Mouse (Mus musculus) embryonic facial prominence, embryonic 15.5 days (tissue): ENCODE results near the gene Immp2l. TPM values are rescaled to one million over a fixed set of nuclear protein-coding genes. Genes with fewer than 3 reads are reported as not detected.

Experiments
- ATAC-seq: fragments of 200-750 bp; cut with Nextera tagmentation; 2 replicates; pipeline ENCODE4 v1.8.0; 2017; ENCODE audit warnings: low read depth, moderate TSS enrichment; ENCODE audit not compliant: insufficient number of reproducible peaks, low FRiP score, low TSS enrichment
- H3K27ac ChIP-seq: fragments of 300-500 bp; sonication (generic); replicated peaks from 2 replicates; pipeline ENCODE4 v1.5.1; 2015; ENCODE audit warnings: mild to moderate bottlenecking, inconsistent platforms
- H3K27me3 ChIP-seq: fragments of 300-500 bp; sonication (generic); 2 replicates; pipeline ENCODE4 v1.6.1; 2015; ENCODE audit warnings: inconsistent platforms
- H3K36me3 ChIP-seq: fragments of 300-500 bp; sonication (generic); 2 replicates; pipeline ENCODE4 v1.6.1; 2015; ENCODE audit warnings: mild to moderate bottlenecking, inconsistent platforms
- H3K4me1 ChIP-seq: fragments of 300-500 bp; sonication (generic); 2 replicates; pipeline ENCODE4 v1.6.1; 2015; ENCODE audit warnings: inconsistent platforms
- H3K4me2 ChIP-seq: fragments of 300-500 bp; sonication (generic); replicated peaks from 2 replicates; pipeline ENCODE4 v1.6.1; 2015; ENCODE audit warnings: mild to moderate bottlenecking, inconsistent platforms
- H3K4me3 ChIP-seq: fragments of 300-500 bp; sonication (generic); replicated peaks from 2 replicates; pipeline ENCODE4 v1.5.1; 2015; ENCODE audit warnings: mild to moderate bottlenecking, inconsistent platforms
- H3K9ac ChIP-seq: fragments of 300-500 bp; sonication (generic); 2 replicates; pipeline ENCODE4 v1.6.1; 2015; ENCODE audit warnings: inconsistent platforms
- H3K9me3 ChIP-seq: fragments of 300-500 bp; sonication (generic); replicated peaks from 2 replicates; pipeline ENCODE4 v1.6.1; 2016; ENCODE audit warnings: inconsistent platforms
- WGBS: fragments of 180-500 bp; shearing (Covaris S2); methylation state at CpG from one replicate; pipeline ENCODE4 v1.1.7; 2015; 5-methylcytosine and 5-hydroxymethylcytosine counted together
- polyA plus RNA-seq: library from polyadenylated mRNA; unstranded; fragments of >200 nt; fragmentation: Nextera tagmentation; extraction: Ambion mirVana; gene quantifications from 2 replicates; pipeline ENCODE4 v1.2.1, GENCODE M21; 2015

The Immp2l gene
- polyA plus RNA-seq, 1 experiment from 2014 or later, result 11.2 TPM

DNA sequence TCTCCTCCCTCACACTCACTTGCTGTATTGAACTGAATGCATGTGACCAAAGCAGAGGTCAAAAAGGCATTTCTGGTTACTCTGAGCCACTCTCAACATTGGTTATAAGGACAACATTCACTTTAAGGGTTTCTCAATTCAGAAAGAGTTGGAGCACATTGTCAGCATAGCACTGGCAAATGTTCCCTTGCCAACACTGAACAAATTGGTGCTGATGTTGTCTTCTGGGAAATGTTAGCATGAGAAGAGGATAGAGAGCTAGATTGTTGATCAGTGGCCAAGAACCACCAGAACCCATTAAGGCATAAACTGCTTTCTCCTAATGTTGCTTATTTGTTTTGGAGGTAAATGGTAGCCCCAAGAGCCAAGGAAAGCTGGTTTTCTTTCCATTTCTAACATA, 922.6 kb downstream of the Immp2l start:
- no peaks in the 10 kb centered on the region for H3K27me3 ChIP-seq
- H3K36me3 ChIP-seq, result no peaks in the 10 kb centered on the region
- H3K27ac ChIP-seq, result no peak overlapping the region
- H3K9ac ChIP-seq, result no peak overlapping the region
- H3K9me3 ChIP-seq, result no peaks in the 10 kb centered on the region
- H3K4me1 ChIP-seq, result no peaks in the 10 kb centered on the region
- ATAC-seq, result no peak
- H3K4me3 ChIP-seq, result no peak overlapping the region
- H3K4me2 ChIP-seq, result no peak overlapping the region

DNA sequence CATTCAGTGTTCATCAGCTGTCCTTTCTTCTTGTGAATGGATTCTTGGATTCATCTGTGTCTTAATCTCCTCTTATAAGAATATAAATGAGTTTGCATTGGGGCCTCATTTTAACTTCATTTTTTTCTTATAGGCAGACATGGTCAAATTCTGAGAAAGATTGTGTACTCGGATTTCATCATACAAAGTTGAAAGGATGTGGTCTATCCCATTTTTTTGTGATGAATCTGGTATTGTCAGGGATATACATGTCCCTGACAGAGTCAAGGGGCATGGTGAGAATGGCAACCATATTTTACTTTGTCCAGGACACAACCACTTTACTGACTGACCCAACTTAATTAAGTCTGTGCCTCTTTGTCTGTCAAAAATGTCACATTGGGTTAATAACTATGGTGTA, 925.5 kb downstream of the Immp2l start:
- Histone ChIP-seq H3K4me3 (no peak overlapping the region), H3K27me3 (no peaks in the 10 kb centered on the region), H3K4me1 (no peaks in the 10 kb centered on the region), H3K9ac (no peak overlapping the region), H3K4me2 (no peak overlapping the region), H3K27ac (no peak overlapping the region), H3K36me3 (no peaks in the 10 kb centered on the region), H3K9me3 (no peaks in the 10 kb centered on the region)
- WGBS, result 78% methylated on average over 1 of the region's 1 CpGs
- no peak for ATAC-seq

DNA sequence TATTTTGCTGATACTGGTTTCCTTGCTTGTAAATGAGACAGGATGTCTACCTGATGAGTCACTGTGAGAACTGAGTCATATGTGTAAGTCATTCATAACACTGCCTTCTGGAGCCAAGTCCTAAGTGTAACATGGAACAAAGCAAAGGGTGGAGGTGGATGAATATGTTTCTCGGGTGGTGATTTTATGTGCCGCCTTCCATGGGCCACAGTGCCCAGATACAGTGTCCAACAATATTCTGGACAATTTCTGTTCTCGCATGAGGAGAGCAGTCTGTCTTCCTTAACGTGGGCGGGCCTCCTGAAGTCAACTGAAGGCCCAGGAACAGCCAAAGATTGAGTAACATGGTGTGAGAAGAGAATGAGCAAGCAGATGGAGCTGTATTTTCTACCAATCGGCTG, 926.0 kb downstream of the Immp2l start:
- Histone ChIP-seq H3K4me3 (no peak overlapping the region), H3K4me1 (no peaks in the 10 kb centered on the region), H3K36me3 (no peaks in the 10 kb centered on the region), H3K27ac (no peak overlapping the region), H3K9ac (no peak overlapping the region), H3K27me3 (no peaks in the 10 kb centered on the region), H3K9me3 (no peaks in the 10 kb centered on the region), H3K4me2 (no peak overlapping the region)
- WGBS, result 93% methylated on average over 6 of the region's 6 CpGs
- ATAC-seq, result no peak

DNA sequence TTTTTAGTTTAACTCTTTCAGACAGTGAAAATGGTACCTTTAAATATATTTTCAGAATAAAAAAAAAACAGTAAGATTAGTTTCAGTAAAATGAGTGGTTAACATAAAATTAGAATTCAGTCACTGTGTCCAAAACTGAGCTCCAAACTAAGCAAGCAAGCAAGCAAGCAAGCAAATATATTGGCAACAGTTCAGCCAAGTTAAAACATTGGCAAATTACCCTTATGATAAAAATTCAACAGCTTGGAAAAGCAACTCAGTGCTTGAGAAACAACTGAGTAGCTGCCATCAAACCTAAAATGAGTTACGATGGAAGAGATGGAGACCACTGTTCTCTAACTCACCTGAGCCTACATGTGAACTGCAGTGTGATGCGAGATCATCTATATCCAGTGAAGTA, 926.8 kb downstream of the Immp2l start:
- H3K27ac ChIP-seq, result no peak overlapping the region
- no peaks in the 10 kb centered on the region for H3K9me3 ChIP-seq
- 91% methylated on average over 2 of the region's 2 CpGs for WGBS
- H3K4me3 ChIP-seq, result no peak overlapping the region
- H3K27me3 ChIP-seq, result no peaks in the 10 kb centered on the region
- H3K4me2 ChIP-seq, result no peak overlapping the region
- no peak for ATAC-seq
- H3K9ac ChIP-seq, result no peak overlapping the region
- H3K4me1 ChIP-seq, result no peaks in the 10 kb centered on the region
- H3K36me3 ChIP-seq, result no peaks in the 10 kb centered on the region

DNA sequence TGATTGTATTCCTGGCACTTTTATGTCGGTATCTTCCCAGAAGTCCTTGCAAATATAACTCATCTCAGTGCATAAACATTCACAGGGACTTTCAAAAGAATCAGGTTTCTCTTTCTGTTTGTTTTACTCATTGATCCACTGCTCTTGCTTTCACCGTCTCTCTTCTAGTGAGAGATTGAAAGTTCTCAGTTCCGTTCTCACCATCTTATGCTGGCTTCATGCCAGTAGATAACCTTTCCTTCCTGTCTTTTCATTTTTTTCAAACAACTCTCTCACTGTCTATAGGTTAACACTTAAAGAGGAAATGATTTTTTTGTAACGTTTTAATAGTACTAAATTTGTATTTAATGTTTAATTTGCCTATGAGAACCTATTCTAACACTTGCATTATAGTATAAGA, 937.1 kb downstream of the Immp2l start:
- Histone ChIP-seq H3K4me2 (no peak overlapping the region), H3K36me3 (no peaks in the 10 kb centered on the region), H3K27me3 (no peaks in the 10 kb centered on the region), H3K27ac (no peak overlapping the region), H3K4me3 (no peak overlapping the region), H3K9ac (no peak overlapping the region), H3K9me3 (no peaks in the 10 kb centered on the region), H3K4me1 (no peaks in the 10 kb centered on the region)
- 50% methylated on average over 4 of the region's 4 CpGs for WGBS
- ATAC-seq, result no peak

DNA sequence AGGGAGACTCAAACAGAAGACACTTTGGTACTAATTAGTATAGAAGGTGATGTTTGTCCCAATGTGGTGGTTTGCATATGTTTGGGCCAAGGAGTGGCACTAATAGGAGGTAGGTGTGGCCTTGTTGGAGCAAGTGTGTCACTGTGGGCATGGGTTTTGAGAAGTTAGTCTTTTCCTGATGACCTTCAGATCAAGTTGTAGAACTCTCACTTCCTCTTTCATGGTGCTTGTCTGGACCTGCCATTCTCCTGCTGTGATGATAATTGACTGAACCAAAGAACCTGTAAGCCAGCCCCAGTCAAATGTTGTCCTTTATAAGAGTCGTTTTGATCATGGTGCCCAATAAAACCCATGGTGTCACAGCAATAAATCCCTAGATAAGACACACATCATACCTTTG, 967.5 kb downstream of the Immp2l start:
- Histone ChIP-seq H3K27me3 (no peaks in the 10 kb centered on the region), H3K27ac (no peak overlapping the region), H3K4me3 (no peak overlapping the region), H3K9me3 (no peaks in the 10 kb centered on the region), H3K9ac (no peak overlapping the region), H3K36me3 (no peaks in the 10 kb centered on the region), H3K4me2 (no peak overlapping the region), H3K4me1 (no peaks in the 10 kb centered on the region)
- WGBS, result 83% methylated on average over 1 of the region's 1 CpGs
- ATAC-seq, result no peak
